Mouse (Mus musculus) hindbrain, postnatal 0 days (tissue): ENCODE data around the gene Lca5. TPM values are rescaled to one million over a fixed set of nuclear protein-coding genes. Genes with fewer than 3 reads are reported as not detected.

Source experiments
- ATAC-seq: fragments of 200-750 bp; cut with Nextera tagmentation; 2 replicates; pipeline ENCODE4 v1.8.0; 2017; ENCODE audit warnings: mild to moderate bottlenecking, moderate TSS enrichment, moderate library complexity
- DNase-seq: peaks from one replicate; pipeline ENCODE4 v3.0.0-alpha.2; 2015; ENCODE audit warnings: low spot score
- H3K27ac ChIP-seq: fragments of 300-500 bp; sonication (generic); 2 replicates; pipeline ENCODE4 v1.5.1; 2014; ENCODE audit warnings: mild to moderate bottlenecking
- H3K27me3 ChIP-seq: fragments of 300-500 bp; sonication (generic); 2 replicates; pipeline ENCODE4 v1.6.1; 2014; ENCODE audit warnings: low read length, mixed read lengths; ENCODE audit not compliant: insufficient read depth
- H3K36me3 ChIP-seq: fragments of 300-500 bp; sonication (generic); 2 replicates; pipeline ENCODE4 v1.6.1; 2014; ENCODE audit warnings: low read length, mixed read lengths; ENCODE audit not compliant: insufficient read depth
- H3K4me1 ChIP-seq: fragments of 300-500 bp; sonication (generic); 2 replicates; pipeline ENCODE4 v1.6.1; 2014; ENCODE audit warnings: antibody characterized with exemption, low read length, mixed read lengths; ENCODE audit not compliant: insufficient read depth
- H3K4me2 ChIP-seq: fragments of 300-500 bp; sonication (generic); 2 replicates; pipeline ENCODE4 v1.6.1; 2014; ENCODE audit warnings: low read depth, mild to moderate bottlenecking, low read length, moderate library complexity, mixed read lengths
- H3K4me3 ChIP-seq: fragments of 300-500 bp; sonication (generic); 2 replicates; pipeline ENCODE4 v1.5.1; 2014; ENCODE audit warnings: low read length
- H3K9ac ChIP-seq: fragments of 300-500 bp; sonication (generic); replicated peaks from 2 replicates; pipeline ENCODE4 v1.6.1; 2014; ENCODE audit warnings: mild to moderate bottlenecking, low read length, moderate library complexity, mixed read lengths
- H3K9me3 ChIP-seq: fragments of 300-500 bp; sonication (generic); 2 replicates; pipeline ENCODE4 v1.6.1; 2016; ENCODE audit warnings: low read length, mixed read lengths
- CTCF ChIP-seq: IDR thresholded peaks from 2 replicates; pipeline ENCODE4 v1.5.1; 2016; ENCODE audit warnings: antibody characterized with exemption, control low read depth, low read depth
- WGBS: fragments of 180-500 bp; shearing (Covaris S2); extraction: QIAGEN DNeasy Blood & Tissue Kit; methylation state at CpG from one replicate; pipeline ENCODE4 v1.1.7; 2014; 5-methylcytosine and 5-hydroxymethylcytosine counted together
- polyA plus RNA-seq: library from polyadenylated mRNA; unstranded; fragments of >200 nt; fragmentation: Nextera tagmentation; extraction: Ambion mirVana; gene quantifications from 2 replicates; pipeline ENCODE4 v1.2.1, GENCODE M21; 2015
- total RNA-seq: library from RNA; depleted of rRNA; stranded (reverse); fragments of >200 nt; gene quantifications from 2 replicates; pipeline ENCODE4 v1.2.3, GENCODE M21; 2014; rRNA removed

The Lca5 gene
- total and polyA plus RNA-seq, 2 experiments from 2014 or later, result 12.7 TPM

DNA sequence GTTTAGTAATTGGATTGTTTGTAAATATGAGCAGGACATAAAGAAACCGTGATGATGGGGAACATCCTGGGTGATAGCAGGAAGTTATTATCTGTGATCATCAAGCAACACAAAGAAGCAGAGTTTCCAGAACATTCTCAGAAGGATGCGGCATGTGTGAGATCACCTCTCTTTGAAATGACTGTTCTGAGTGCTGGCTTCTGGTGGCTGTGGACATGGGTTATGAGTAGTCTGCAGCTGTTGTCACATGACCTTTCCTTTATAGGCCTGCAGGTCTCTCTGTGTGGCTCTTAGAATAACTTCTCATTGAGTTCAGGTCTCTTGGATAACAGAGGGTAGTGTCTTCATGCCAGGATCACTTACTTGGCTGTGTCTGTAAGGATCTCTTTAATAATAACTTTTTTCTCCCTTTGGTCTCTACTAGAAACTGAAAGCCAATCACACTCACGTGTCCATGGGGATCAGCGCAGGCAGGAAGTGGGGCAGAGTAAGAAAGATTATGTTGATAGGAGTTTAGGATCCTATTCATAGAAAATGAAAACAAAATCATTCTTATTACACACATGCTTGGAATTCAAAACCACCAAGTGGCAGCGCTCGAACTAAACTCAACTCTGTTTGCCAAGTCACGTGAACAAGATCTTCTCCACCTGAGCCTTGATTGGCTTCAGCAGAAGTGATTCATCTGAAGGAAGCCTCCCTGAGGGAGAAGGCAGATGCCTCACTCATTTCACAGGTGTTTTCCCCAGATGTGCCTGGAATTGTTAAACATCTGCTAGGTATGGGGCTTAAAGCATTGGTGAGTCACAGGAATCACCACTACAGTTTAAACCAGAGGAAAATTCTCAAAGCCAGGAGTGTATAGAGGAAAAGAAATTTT is 98.2 kb downstream of the Lca5 start:
- Histone ChIP-seq H3K9me3 (no peaks in the 10 kb centered on the region), H3K27me3 (no peaks in the 10 kb centered on the region), H3K4me2 (no peak overlapping the region), H3K4me1 (no peaks in the 10 kb centered on the region), H3K4me3 (no peak overlapping the region), H3K36me3 (no peaks in the 10 kb centered on the region), H3K27ac (no peak overlapping the region), H3K9ac (no peak overlapping the region)
- ATAC-seq, result no peak
- no peak for DNase-seq
- no peak for TF ChIP-seq CTCF
- 89% methylated on average over 7 of the region's 7 CpGs for WGBS

Other genes with a start within 250 kb of the Lca5 start
- 9.0 and 11.9 TPM in 2 replicates for gene Sh3bgrl2, start 107.2 kb upstream of the Lca5 start, total RNA-seq
- gene Sh3bgrl2, start 107.2 kb upstream of the Lca5 start, polyA plus RNA-seq, result 7.1 and 10.0 TPM in 2 replicates